14 mouse cellular contexts compared by ENCODE assay signal in genomic region chr16:45009634-45010033, GRCm38 (mm10).
DNase-seq lines count a peak whose midpoint lies in the region; TF ChIP-seq lines count a peak whose summit lies in the region.
"Had no signal": no experiment of that assay in that cellular context is flagged by ENCODE, and none has a peak within 500 bp of the region (broad histone marks: within the 10 kb centered on the region; RNA-seq: fewer than 3 reads in every experiment).

No protein-coding gene starts in this region.

- H3K4me3 ChIP-seq in cerebellum, adult 2 months (replicated peaks; ENCODE audit: insufficient read depth, low read depth, low read length), result no peak overlapping the region
- H3K4me3 ChIP-seq: hindbrain, embryonic 12.5 days; neural tube, embryonic 15.5 days had no signal

- peak; percentile 13 for DNase-seq in adrenal gland, postnatal 10 days
- DNase-seq in adrenal gland, postnatal 36 days, result no peak
- peak; percentile 89 for DNase-seq in adipocyte (ENCODE audit: low spot score)
- peak; percentile 74 for DNase-seq in heart, adult 8-10 months (ENCODE audit: low spot score)
- DNase-seq in heart, postnatal 36 days, result peak; percentile 43
- no peak for DNase-seq in left cerebral cortex, postnatal 25 days (ENCODE audit: low spot score in 2 of 2)
- no peak for DNase-seq in cerebellum, adult 2 months
- DNase-seq in c-Kit-positive CD71-positive TER-119-positive erythroid progenitor cells, embryonic 14.5 days (ENCODE audit: low spot score), result no peak
- DNase-seq: forebrain, postnatal 0 days; kidney, adult 9 months; right cerebral cortex, postnatal 4 days had no signal

- no peak overlapping the region for H3K27ac ChIP-seq in cerebellum, adult 2 months (ENCODE audit: insufficient read depth, low read length)
- H3K27ac ChIP-seq: hindbrain, embryonic 12.5 days; liver, embryonic 14.5 days; neural tube, embryonic 15.5 days had no signal

- no peak for TF ChIP-seq CTCF in cerebellum, adult 2 months (IDR thresholded peaks at IDR 0.05; ENCODE audit: borderline replicate concordance, insufficient read depth, low read depth, low read length)

- no peaks in the 10 kb centered on the region for H3K4me1 ChIP-seq in cerebellum, adult 2 months (ENCODE audit: control insufficient read depth, insufficient read depth, low read length)
- H3K4me1 ChIP-seq: hindbrain, embryonic 12.5 days; neural tube, embryonic 15.5 days had no signal

- TF ChIP-seq POLR2A in cerebellum, adult 2 months (IDR thresholded peaks at IDR 0.05; ENCODE audit: borderline replicate concordance, insufficient read depth, low read length), result no peak

- WGBS in cerebellum, adult 2 months, result 30% methylated on average over 5 of the region's 5 CpGs

- no peaks in the 10 kb centered on the region for H3K27me3 ChIP-seq in cerebellum, adult 2 months (ENCODE audit: control insufficient read depth, insufficient read depth, low read length)
- H3K27me3 ChIP-seq: hindbrain, embryonic 12.5 days; neural tube, embryonic 15.5 days had no signal

- intact Hi-C loops in heart, postnatal 36 days (cut with DNase I), result no loop called here
- intact Hi-C loops in left cerebral cortex, postnatal 25 days (cut with DNase I), result no loop called here

Comparison
In these comparisons a context has a peak if more than half of its experiments do, and no peak if none do; other contexts are left out.
1. DNase-seq: peak in adrenal gland, postnatal 10 days (single experiment), adipocyte (single experiment), heart, adult 8-10 months (single experiment) and heart, postnatal 36 days (2 of 2); none in adrenal gland, postnatal 36 days (0 of 2), left cerebral cortex, postnatal 25 days (0 of 2), cerebellum, adult 2 months (0 of 2) and c-Kit-positive CD71-positive TER-119-positive erythroid progenitor cells, embryonic 14.5 days (single experiment).